Mouse (Mus musculus) spleen, adult 2 months (tissue): ENCODE results near the gene Fam155a.

Experiments used
- CTCF ChIP-seq: fragments of 200-500 bp; IDR thresholded peaks from 2 replicates; pipeline ENCODE4 v1.5.1; 2011; ENCODE audit warnings: mild to moderate bottlenecking, inconsistent platforms; ENCODE audit not compliant: insufficient read depth, insufficient read length, insufficient replicate concordance; ENCODE audit errors: extremely low read depth
- POLR2A ChIP-seq: fragments of 200-500 bp; IDR thresholded peaks from 2 replicates; pipeline ENCODE4 v1.6.1; 2011; ENCODE audit warnings: low read depth, low read length, inconsistent platforms

GRCm38 (mm10) chr8:9227779-9228464, 543.0 kb downstream of the Fam155a start:
- TF ChIP-seq POLR2A (no peak), CTCF (peak; percentile 42; the same call in 1 of the 2 replicates)
